Mouse (Mus musculus): ENCODE measurements around the gene B230219D22Rik. TPM values are rescaled to one million over a fixed set of nuclear protein-coding genes. Genes with fewer than 3 reads are reported as not detected.

Gene B230219D22Rik
- polyA plus RNA-seq, 1 experiment from 2014 or later, result 69.7 TPM

DNA sequence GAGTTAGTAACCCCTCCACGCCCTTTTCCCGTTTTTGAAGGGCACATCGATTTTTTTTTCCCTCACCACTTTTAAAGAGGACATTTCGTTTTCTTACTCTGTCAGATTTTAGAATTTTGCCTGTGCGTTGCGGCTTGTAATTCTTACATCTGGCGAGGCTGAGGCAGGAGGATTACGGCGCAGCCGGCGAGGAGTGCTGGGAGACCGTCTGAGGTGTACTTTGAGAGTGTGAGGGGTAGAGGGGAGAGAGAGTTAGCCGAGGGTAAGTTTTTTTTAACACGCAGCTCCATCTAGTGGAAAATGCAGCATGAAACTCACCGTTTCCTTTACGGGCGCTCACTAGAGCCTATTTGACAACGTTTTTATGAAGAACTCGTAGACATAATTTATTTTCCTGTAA lies 34.9 kb downstream of the B230219D22Rik start:
- ATAC-seq (ENCODE audit: low read depth), result peak; percentile 81; the same call in 1 of the 2 replicates
- Histone ChIP-seq H3K4me1 (replicated peaks) (peaks cover 5% of the 10 kb centered on the region; the same call in 1 of the 2 replicates), H3K4me2 (peak overlapping the region; percentile 69), H3K27ac (replicated peaks) (peak overlapping the region; percentile 97), H3K27me3 (no peaks in the 10 kb centered on the region), H3K9me3 (no peaks in the 10 kb centered on the region), H3K4me3 (peak overlapping the region; percentile 56), H3K36me3 (peaks cover 35% of the 10 kb centered on the region), H3K9ac (peak overlapping the region; percentile 78)
- 4% methylated on average over 19 of the region's 19 CpGs for WGBS

DNA sequence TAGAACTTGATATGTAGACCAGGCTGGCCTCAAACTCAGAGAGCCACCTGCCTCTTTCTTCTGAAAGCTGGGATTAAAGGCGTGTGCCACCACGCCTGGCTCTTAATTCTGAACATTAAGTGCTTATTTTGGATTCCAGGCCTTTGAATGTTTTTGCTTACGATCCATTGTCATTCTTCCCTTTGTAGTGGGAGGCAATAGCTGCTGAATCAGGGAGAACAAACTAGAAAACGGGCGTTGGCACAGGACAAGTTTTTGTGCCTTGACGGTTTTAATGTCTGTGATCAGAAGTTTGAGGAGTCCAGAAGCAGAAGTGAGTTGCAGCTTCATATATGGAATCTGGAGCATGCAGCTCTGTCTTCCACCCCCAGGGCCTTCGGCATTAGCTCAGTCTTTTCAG lies 37.8 kb downstream of the B230219D22Rik start:
- no peak overlapping the region for H3K4me2 ChIP-seq
- H3K36me3 ChIP-seq, result peaks cover 7% of the 10 kb centered on the region
- no peaks in the 10 kb centered on the region for H3K9me3 ChIP-seq
- ATAC-seq (ENCODE audit: low read depth), result no peak
- no peak overlapping the region for H3K9ac ChIP-seq
- no peak overlapping the region for H3K27ac ChIP-seq (replicated peaks)
- peaks cover 5% of the 10 kb centered on the region; the same call in 1 of the 2 replicates for H3K4me1 ChIP-seq (replicated peaks)
- no peak overlapping the region for H3K4me3 ChIP-seq
- WGBS, result 89% methylated on average over 7 of the region's 7 CpGs
- no peaks in the 10 kb centered on the region for H3K27me3 ChIP-seq

DNA sequence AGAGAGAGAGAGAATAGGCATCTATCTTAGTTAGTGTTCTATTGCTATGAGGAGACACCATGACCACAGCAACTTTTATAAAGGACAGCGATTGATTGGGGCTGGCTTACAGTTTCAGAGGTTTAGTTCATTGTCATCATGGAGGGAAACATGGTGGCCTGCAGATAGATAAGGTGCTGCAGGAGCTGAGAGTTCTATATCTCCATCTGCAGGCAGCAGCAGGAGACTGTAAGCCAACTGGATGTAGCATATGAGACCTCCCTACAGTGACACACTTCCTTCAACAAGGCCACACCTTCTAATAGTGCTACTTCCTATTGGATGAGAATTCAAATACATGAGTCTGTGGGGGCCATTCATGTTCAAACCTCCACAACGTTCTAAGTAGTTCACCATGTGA lies 39.2 kb downstream of the B230219D22Rik start:
- Histone ChIP-seq H3K4me1 (replicated peaks) (peaks cover 5% of the 10 kb centered on the region; the same call in 1 of the 2 replicates), H3K27ac (replicated peaks) (no peak overlapping the region), H3K36me3 (no peaks in the 10 kb centered on the region), H3K9me3 (no peaks in the 10 kb centered on the region), H3K4me2 (no peak overlapping the region), H3K4me3 (no peak overlapping the region), H3K9ac (no peak overlapping the region), H3K27me3 (no peaks in the 10 kb centered on the region)
- 91% methylated on average over 2 of the region's 2 CpGs for WGBS
- ATAC-seq (ENCODE audit: low read depth), result no peak

- no peaks in the 10 kb centered on the region for H3K27me3 ChIP-seq
- 0 out of 2 replicates have a peak overlapping the region, but pooled peaks have one; percentile 31 for H3K9ac ChIP-seq
- H3K27ac ChIP-seq (replicated peaks), result no peak overlapping the region
- ATAC-seq (ENCODE audit: low read depth), result no peak
- H3K4me1 ChIP-seq (replicated peaks), result no peaks in the 10 kb centered on the region
- WGBS, result 82% methylated on average over 22 of the region's 22 CpGs
- no peaks in the 10 kb centered on the region for H3K36me3 ChIP-seq
- no peak overlapping the region for H3K4me3 ChIP-seq
- H3K9me3 ChIP-seq, result no peaks in the 10 kb centered on the region
- H3K4me2 ChIP-seq, result no peak overlapping the region
These were observed 40.9 kb downstream of the B230219D22Rik start for GRCm38 (mm10) chr13:55733628-55734502.

GRCm38 (mm10) chr13:55737885-55738284 lies 45.0 kb downstream of the B230219D22Rik start:
- H3K9ac ChIP-seq, result no peak overlapping the region
- WGBS, result 92% methylated on average over 8 of the region's 8 CpGs
- no peaks in the 10 kb centered on the region for H3K27me3 ChIP-seq
- no peak overlapping the region for H3K4me2 ChIP-seq
- peaks cover 8% of the 10 kb centered on the region for H3K4me1 ChIP-seq (replicated peaks)
- no peak overlapping the region for H3K4me3 ChIP-seq
- no peak overlapping the region for H3K27ac ChIP-seq (replicated peaks)
- H3K9me3 ChIP-seq, result no peaks in the 10 kb centered on the region
- ATAC-seq (ENCODE audit: low read depth), result no peak
- no peaks in the 10 kb centered on the region for H3K36me3 ChIP-seq

GRCm38 (mm10) chr13:55742306-55742705 lies 49.4 kb downstream of the B230219D22Rik start:
- peaks cover 8% of the 10 kb centered on the region for H3K4me1 ChIP-seq (replicated peaks)
- H3K4me3 ChIP-seq, result no peak overlapping the region
- no peaks in the 10 kb centered on the region for H3K27me3 ChIP-seq
- 41% methylated on average over 8 of the region's 8 CpGs for WGBS
- no peaks in the 10 kb centered on the region for H3K36me3 ChIP-seq
- H3K9ac ChIP-seq, result 0 out of 2 replicates have a peak overlapping the region, but pooled peaks have one; percentile 6
- no peak overlapping the region for H3K27ac ChIP-seq (replicated peaks)
- no peak overlapping the region for H3K4me2 ChIP-seq
- no peaks in the 10 kb centered on the region for H3K9me3 ChIP-seq
- no peak for ATAC-seq (ENCODE audit: low read depth)

Other genes starting within 250 kb of the B230219D22Rik start
- gene Grk6, start 248.1 kb upstream of the B230219D22Rik start, polyA plus RNA-seq (2015; fragmentation: Nextera tagmentation; extraction: Ambion mirVana), result 35.7 and 38.5 TPM in 2 replicates
- gene Prr7, start 228.9 kb upstream of the B230219D22Rik start, polyA plus RNA-seq (2015; fragmentation: Nextera tagmentation; extraction: Ambion mirVana), result 2.5 and 3.1 TPM in 2 replicates
- gene Dbn1, start 205.0 kb upstream of the B230219D22Rik start, polyA plus RNA-seq (2015; fragmentation: Nextera tagmentation; extraction: Ambion mirVana), result 574 and 615 TPM in 2 replicates
- gene Pdlim7, start 179.4 kb upstream of the B230219D22Rik start, polyA plus RNA-seq (2015; fragmentation: Nextera tagmentation; extraction: Ambion mirVana), result 155 and 167 TPM in 2 replicates
- 4.2 and 4.6 TPM in 2 replicates for gene Dok3, start 163.8 kb upstream of the B230219D22Rik start, polyA plus RNA-seq (2015; fragmentation: Nextera tagmentation; extraction: Ambion mirVana)
- 51.6 and 54.4 TPM in 2 replicates for gene Ddx41, start 156.5 kb upstream of the B230219D22Rik start, polyA plus RNA-seq (2015; fragmentation: Nextera tagmentation; extraction: Ambion mirVana)
- gene Fam193b, start 122.0 kb upstream of the B230219D22Rik start, polyA plus RNA-seq (2015; fragmentation: Nextera tagmentation; extraction: Ambion mirVana), result 49.9 and 55.4 TPM in 2 replicates
- gene Tmed9, start 119.4 kb upstream of the B230219D22Rik start, polyA plus RNA-seq (2015; fragmentation: Nextera tagmentation; extraction: Ambion mirVana), result 99.2 and 106 TPM in 2 replicates
- gene B4galt7, start 93.2 kb upstream of the B230219D22Rik start, polyA plus RNA-seq (2015; fragmentation: Nextera tagmentation; extraction: Ambion mirVana), result 44.3 and 48.1 TPM in 2 replicates
- 111 TPM in 2 replicates for gene Caml, start 70.1 kb upstream of the B230219D22Rik start, polyA plus RNA-seq (2015; fragmentation: Nextera tagmentation; extraction: Ambion mirVana)
- 27.5 and 27.8 TPM in 2 replicates for gene Ddx46, start 58.1 kb upstream of the B230219D22Rik start, polyA plus RNA-seq (2015; fragmentation: Nextera tagmentation; extraction: Ambion mirVana)
- gene Txndc15, start 21.5 kb downstream of the B230219D22Rik start, polyA plus RNA-seq (2015; fragmentation: Nextera tagmentation; extraction: Ambion mirVana), result 132 and 144 TPM in 2 replicates
- gene Pcbd2, start 34.2 kb downstream of the B230219D22Rik start, polyA plus RNA-seq (2015; fragmentation: Nextera tagmentation; extraction: Ambion mirVana), result 23.3 and 26.2 TPM in 2 replicates
- gene Catsper3, start 91.4 kb downstream of the B230219D22Rik start, polyA plus RNA-seq (2015; fragmentation: Nextera tagmentation; extraction: Ambion mirVana), result not detected in 2 replicates
- 0.58 TPM in 1 of 2 replicates, not detected in the other for gene Pitx1, start 143.1 kb downstream of the B230219D22Rik start, polyA plus RNA-seq (2015; fragmentation: Nextera tagmentation; extraction: Ambion mirVana)